Mouse (Mus musculus): Measurements from ENCODE around the gene Gbgt1. TPM values are rescaled to one million over a fixed set of nuclear protein-coding genes. Genes with fewer than 3 reads are reported as not detected.

Gbgt1 gene
- polyA plus RNA-seq, 1 experiment from 2014 or later = 1.7 TPM

DNA sequence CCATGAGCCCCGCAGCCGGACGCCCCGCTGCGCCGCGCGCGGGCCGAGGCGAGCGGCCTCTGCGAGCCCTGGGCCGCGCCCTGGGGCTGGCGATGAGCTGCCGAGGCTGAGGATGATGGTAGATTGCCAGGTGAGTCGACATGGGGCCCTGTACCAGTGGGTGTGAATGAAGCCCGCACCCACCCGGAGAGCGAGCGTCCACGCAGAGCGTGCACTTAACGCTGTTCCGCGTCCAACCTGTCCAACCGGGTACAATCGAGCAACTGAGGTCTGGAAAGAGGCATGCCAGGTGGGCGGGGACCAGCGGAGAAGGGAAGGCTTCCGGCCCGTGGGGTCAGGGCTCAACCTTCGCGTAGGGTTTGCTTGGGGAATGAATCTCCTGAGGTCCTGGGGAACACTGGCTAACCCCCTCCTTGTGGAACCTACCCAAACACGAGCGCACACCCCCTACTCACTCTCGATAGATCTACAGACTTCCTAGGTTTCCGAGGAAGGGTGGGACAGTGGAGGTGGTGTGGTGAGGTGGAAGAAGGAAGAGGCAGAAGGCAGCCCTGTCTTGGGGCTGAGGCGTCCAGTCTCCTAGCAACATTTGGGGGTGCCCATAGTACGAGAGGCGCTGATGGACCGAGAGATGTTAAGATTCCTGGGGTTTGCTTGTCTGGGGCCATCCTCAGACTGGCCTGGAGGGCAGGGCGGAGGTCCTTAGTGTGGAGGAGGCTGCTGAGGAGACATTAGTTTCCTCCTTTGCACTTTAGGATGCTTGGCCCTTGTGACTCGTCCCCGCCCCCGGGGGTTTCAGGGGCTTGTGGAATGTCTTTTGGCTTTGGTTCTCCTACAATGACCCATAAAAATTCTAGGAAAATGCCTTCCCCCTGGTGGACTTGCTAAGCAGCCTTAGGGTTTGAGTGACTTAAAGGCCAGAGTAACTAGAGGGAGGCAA, 17.0 kb downstream of the Gbgt1 start:
- no peaks in the 10 kb centered on the region for H3K9me3 ChIP-seq (ENCODE audit: control insufficient read depth, low read length)
- peak overlapping the region; percentile 71 for H3K4me2 ChIP-seq (ENCODE audit: low read length)
- WGBS = 4% methylated on average over 42 of the region's 47 CpGs
- peak; percentile 46 for ATAC-seq
- no peaks in the 10 kb centered on the region for H3K27me3 ChIP-seq (replicated peaks; ENCODE audit: control insufficient read depth, insufficient read depth, low read length)
- H3K27ac ChIP-seq (ENCODE audit: low read depth, low read length) = peak overlapping the region; percentile 87
- H3K36me3 ChIP-seq (ENCODE audit: control insufficient read depth, insufficient read depth, low read length) = no peaks in the 10 kb centered on the region
- H3K4me1 ChIP-seq (ENCODE audit: control insufficient read depth, insufficient read depth, low read depth, low read length) = peaks cover 47% of the 10 kb centered on the region
- peak overlapping the region; percentile 70 for H3K4me3 ChIP-seq (ENCODE audit: low read length)
- peak overlapping the region; percentile 96 for H3K9ac ChIP-seq (ENCODE audit: low read depth, low read length)

- peak overlapping the region; percentile 87; the same call in 1 of the 2 replicates for H3K27ac ChIP-seq (ENCODE audit: low read depth, low read length)
These were observed 17.8 kb downstream of the Gbgt1 start for GRCm38 (mm10) chr2:28514489-28514888.

GRCm38 (mm10) chr2:28517206-28517909, 20.7 kb downstream of the Gbgt1 start:
- no peak overlapping the region for H3K9ac ChIP-seq (ENCODE audit: low read depth, low read length)
- peaks cover 72% of the 10 kb centered on the region for H3K4me1 ChIP-seq (ENCODE audit: control insufficient read depth, insufficient read depth, low read depth, low read length)
- H3K4me2 ChIP-seq (ENCODE audit: low read length) = no peak overlapping the region
- ATAC-seq = no peak
- WGBS = 41% methylated on average over 5 of the region's 5 CpGs
- no peaks in the 10 kb centered on the region for H3K27me3 ChIP-seq (replicated peaks; ENCODE audit: control insufficient read depth, insufficient read depth, low read length)
- peak overlapping the region; percentile 59; the same call in 1 of the 2 replicates for H3K27ac ChIP-seq (ENCODE audit: low read depth, low read length)
- H3K4me3 ChIP-seq (ENCODE audit: low read length) = no peak overlapping the region
- no peaks in the 10 kb centered on the region for H3K36me3 ChIP-seq (ENCODE audit: control insufficient read depth, insufficient read depth, low read length)
- H3K9me3 ChIP-seq (ENCODE audit: control insufficient read depth, low read length) = no peaks in the 10 kb centered on the region

More at GRCm38 (mm10) chr2:28514489-28514888, 17.8 kb downstream of the Gbgt1 start:
- Histone ChIP-seq H3K4me1 (ENCODE audit: control insufficient read depth, insufficient read depth, low read depth, low read length) (peaks cover 49% of the 10 kb centered on the region), H3K27me3 (replicated peaks; ENCODE audit: control insufficient read depth, insufficient read depth, low read length) (no peaks in the 10 kb centered on the region), H3K4me3 (ENCODE audit: low read length) (peak overlapping the region; percentile 70), H3K36me3 (ENCODE audit: control insufficient read depth, insufficient read depth, low read length) (no peaks in the 10 kb centered on the region), H3K9ac (ENCODE audit: low read depth, low read length) (peak overlapping the region; percentile 96), H3K9me3 (ENCODE audit: control insufficient read depth, low read length) (no peaks in the 10 kb centered on the region), H3K4me2 (ENCODE audit: low read length) (peak overlapping the region; percentile 71)
- no peak for ATAC-seq
- WGBS = 18% methylated on average over 5 of the region's 5 CpGs

GRCm38 (mm10) chr2:28518231-28518630, 21.5 kb downstream of the Gbgt1 start:
- Histone ChIP-seq H3K9me3 (ENCODE audit: control insufficient read depth, low read length) (no peaks in the 10 kb centered on the region), H3K4me2 (ENCODE audit: low read length) (peak overlapping the region; percentile 30; the same call in 1 of the 2 replicates), H3K36me3 (ENCODE audit: control insufficient read depth, insufficient read depth, low read length) (no peaks in the 10 kb centered on the region), H3K9ac (ENCODE audit: low read depth, low read length) (no peak overlapping the region), H3K27me3 (replicated peaks; ENCODE audit: control insufficient read depth, insufficient read depth, low read length) (no peaks in the 10 kb centered on the region), H3K27ac (ENCODE audit: low read depth, low read length) (peak overlapping the region; percentile 59), H3K4me3 (ENCODE audit: low read length) (no peak overlapping the region), H3K4me1 (ENCODE audit: control insufficient read depth, insufficient read depth, low read depth, low read length) (peaks cover 74% of the 10 kb centered on the region)
- 29% methylated on average over 2 of the region's 2 CpGs for WGBS
- ATAC-seq = peak; percentile 15; the same call in 1 of the 2 replicates

DNA sequence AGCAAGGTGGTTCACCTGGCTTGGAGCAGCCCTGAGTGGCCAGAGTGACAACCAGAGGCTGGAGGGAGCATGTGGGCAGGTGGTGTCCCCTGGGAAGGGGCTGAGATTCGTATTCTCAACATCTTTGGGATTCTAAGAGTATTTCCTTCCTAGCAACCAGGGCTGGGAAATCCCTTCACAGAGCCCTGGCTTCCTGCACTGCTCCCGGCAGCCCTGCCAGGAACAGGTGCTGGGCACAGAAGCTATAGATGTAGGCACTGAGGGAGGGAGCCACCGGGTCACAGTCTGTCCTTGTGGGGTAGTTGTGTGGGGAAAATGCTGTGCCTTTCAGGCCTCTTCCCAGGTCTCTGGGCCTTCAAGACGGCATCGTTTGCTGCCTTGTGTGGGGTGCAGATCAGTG, 23.9 kb downstream of the Gbgt1 start:
- no peaks in the 10 kb centered on the region for H3K36me3 ChIP-seq (ENCODE audit: control insufficient read depth, insufficient read depth, low read length)
- no peak overlapping the region for H3K4me2 ChIP-seq (ENCODE audit: low read length)
- no peaks in the 10 kb centered on the region for H3K9me3 ChIP-seq (ENCODE audit: control insufficient read depth, low read length)
- H3K9ac ChIP-seq (ENCODE audit: low read depth, low read length) = no peak overlapping the region; the same call in 1 of the 2 replicates
- H3K4me3 ChIP-seq (ENCODE audit: low read length) = no peak overlapping the region
- WGBS = 46% methylated on average over 5 of the region's 5 CpGs
- H3K4me1 ChIP-seq (ENCODE audit: control insufficient read depth, insufficient read depth, low read depth, low read length) = peaks cover 68% of the 10 kb centered on the region
- peak overlapping the region; percentile 1; the same call in 1 of the 2 replicates for H3K27ac ChIP-seq (ENCODE audit: low read depth, low read length)
- no peak for ATAC-seq
- H3K27me3 ChIP-seq (replicated peaks; ENCODE audit: control insufficient read depth, insufficient read depth, low read length) = no peaks in the 10 kb centered on the region

DNA sequence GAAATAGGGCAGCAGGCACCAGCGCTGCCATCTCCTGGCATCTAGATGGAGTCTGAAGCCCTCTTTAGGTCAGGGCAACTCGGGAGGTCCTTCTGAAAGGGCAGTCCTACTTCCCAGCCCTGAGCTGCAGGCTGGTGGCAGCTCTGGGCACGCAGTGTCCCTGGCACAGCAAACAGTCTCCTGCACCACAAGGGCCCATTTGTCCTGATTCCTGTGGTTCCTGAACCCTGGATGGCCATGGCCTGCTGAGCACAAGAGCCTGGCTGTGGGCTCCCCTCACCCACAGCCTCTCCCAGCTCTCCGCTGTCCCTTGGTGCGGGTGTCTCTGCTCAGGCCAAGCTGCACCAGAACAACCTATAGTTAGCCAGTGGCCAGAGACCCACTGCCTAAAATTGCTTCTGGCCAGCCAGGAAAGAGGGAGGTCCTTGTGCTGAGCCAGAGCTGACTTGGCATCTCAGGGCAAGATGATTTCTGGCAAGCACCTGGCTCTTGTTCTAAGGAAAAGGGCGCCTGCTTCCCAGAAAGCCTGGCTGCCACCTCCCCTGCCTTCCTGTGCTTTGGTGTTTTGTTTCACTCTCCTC, 25.0 kb downstream of the Gbgt1 start:
- H3K4me2 ChIP-seq (ENCODE audit: low read length) = no peak overlapping the region
- H3K27me3 ChIP-seq (replicated peaks; ENCODE audit: control insufficient read depth, insufficient read depth, low read length) = no peaks in the 10 kb centered on the region
- H3K4me3 ChIP-seq (ENCODE audit: low read length) = no peak overlapping the region
- H3K9me3 ChIP-seq (ENCODE audit: control insufficient read depth, low read length) = no peaks in the 10 kb centered on the region
- peak overlapping the region; percentile 33 for H3K27ac ChIP-seq (ENCODE audit: low read depth, low read length)
- no peaks in the 10 kb centered on the region for H3K36me3 ChIP-seq (ENCODE audit: control insufficient read depth, insufficient read depth, low read length)
- peaks cover 67% of the 10 kb centered on the region for H3K4me1 ChIP-seq (ENCODE audit: control insufficient read depth, insufficient read depth, low read depth, low read length)
- peak; percentile 19; the same call in 1 of the 2 replicates for ATAC-seq
- peak overlapping the region; percentile 37; the same call in 1 of the 2 replicates for H3K9ac ChIP-seq (ENCODE audit: low read depth, low read length)
- WGBS = 72% methylated on average over 6 of the region's 6 CpGs

- 88% methylated on average over 4 of the region's 4 CpGs for WGBS
- H3K9ac ChIP-seq (ENCODE audit: low read depth, low read length) = no peak overlapping the region
- peaks cover 67% of the 10 kb centered on the region for H3K4me1 ChIP-seq (ENCODE audit: control insufficient read depth, insufficient read depth, low read depth, low read length)
- H3K27ac ChIP-seq (ENCODE audit: low read depth, low read length) = peak overlapping the region; percentile 33; the same call in 1 of the 2 replicates
- H3K36me3 ChIP-seq (ENCODE audit: control insufficient read depth, insufficient read depth, low read length) = no peaks in the 10 kb centered on the region
- no peak overlapping the region for H3K4me3 ChIP-seq (ENCODE audit: low read length)
- no peak for ATAC-seq
- H3K4me2 ChIP-seq (ENCODE audit: low read length) = no peak overlapping the region
- H3K27me3 ChIP-seq (replicated peaks; ENCODE audit: control insufficient read depth, insufficient read depth, low read length) = no peaks in the 10 kb centered on the region
- H3K9me3 ChIP-seq (ENCODE audit: control insufficient read depth, low read length) = no peaks in the 10 kb centered on the region
These were observed 25.5 kb downstream of the Gbgt1 start for GRCm38 (mm10) chr2:28522166-28522565.

DNA sequence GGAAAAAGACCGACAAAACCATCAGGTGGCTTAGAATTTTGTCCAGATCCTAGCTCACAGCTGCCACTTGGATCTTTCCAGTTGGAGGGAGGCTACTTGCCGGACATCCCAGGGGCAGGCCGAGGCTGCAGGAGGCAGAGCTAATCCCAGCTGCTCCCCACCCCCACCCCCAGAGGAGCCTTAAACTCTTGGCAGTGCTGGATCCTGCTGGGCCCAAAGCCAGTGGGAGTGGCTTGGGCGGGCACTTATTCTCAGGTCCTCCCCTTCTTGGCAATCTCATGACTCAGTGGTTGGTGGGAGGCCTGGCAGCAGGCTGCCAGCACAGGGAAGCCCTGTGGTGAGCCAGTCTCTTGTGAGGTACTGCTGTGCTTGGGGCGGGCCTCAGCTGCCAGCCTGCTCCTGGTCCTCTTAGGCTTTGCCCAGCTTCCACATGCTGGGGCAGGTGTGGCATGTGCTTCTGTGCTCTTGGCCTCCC, 27.0 kb downstream of the Gbgt1 start:
- H3K27me3 ChIP-seq (replicated peaks; ENCODE audit: control insufficient read depth, insufficient read depth, low read length) = no peaks in the 10 kb centered on the region
- WGBS = 5% methylated on average over 5 of the region's 5 CpGs
- H3K9ac ChIP-seq (ENCODE audit: low read depth, low read length) = no peak overlapping the region
- no peaks in the 10 kb centered on the region for H3K36me3 ChIP-seq (ENCODE audit: control insufficient read depth, insufficient read depth, low read length)
- no peak overlapping the region for H3K4me2 ChIP-seq (ENCODE audit: low read length)
- peaks cover 64% of the 10 kb centered on the region for H3K4me1 ChIP-seq (ENCODE audit: control insufficient read depth, insufficient read depth, low read depth, low read length)
- peak; percentile 84 for ATAC-seq
- H3K4me3 ChIP-seq (ENCODE audit: low read length) = no peak overlapping the region
- peak overlapping the region; percentile 44; the same call in 1 of the 2 replicates for H3K27ac ChIP-seq (ENCODE audit: low read depth, low read length)
- no peaks in the 10 kb centered on the region for H3K9me3 ChIP-seq (ENCODE audit: control insufficient read depth, low read length)

Data from hindbrain, embryonic 16.5 days (tissue).